Mouse (Mus musculus) neural tube, embryonic 13.5 days (tissue): ENCODE data around the gene Rab31. TPM values are rescaled to one million over a fixed set of nuclear protein-coding genes. Genes with fewer than 3 reads are reported as not detected.

Experiments used
- ATAC-seq: fragments of 200-750 bp; cut with Nextera tagmentation; 2 replicates; pipeline ENCODE4 v1.8.0; 2017; ENCODE audit warnings: low read depth, mild to moderate bottlenecking, moderate TSS enrichment, moderate library complexity
- H3K27ac ChIP-seq: fragments of 300-500 bp; sonication (generic); replicated peaks from 2 replicates; pipeline ENCODE4 v1.5.1; 2015; ENCODE audit warnings: moderate library complexity, mild to moderate bottlenecking, inconsistent platforms
- H3K27me3 ChIP-seq: fragments of 300-500 bp; sonication (generic); 2 replicates; pipeline ENCODE4 v1.6.1; 2015; ENCODE audit warnings: mild to moderate bottlenecking, inconsistent platforms
- H3K36me3 ChIP-seq: fragments of 300-500 bp; sonication (generic); 2 replicates; pipeline ENCODE4 v1.6.1; 2015; ENCODE audit warnings: mild to moderate bottlenecking, inconsistent platforms
- H3K4me1 ChIP-seq: fragments of 300-500 bp; sonication (generic); replicated peaks from 2 replicates; pipeline ENCODE4 v1.6.1; 2015; ENCODE audit warnings: inconsistent platforms
- H3K4me2 ChIP-seq: fragments of 300-500 bp; sonication (generic); 2 replicates; pipeline ENCODE4 v1.6.1; 2015; ENCODE audit warnings: inconsistent platforms, mild to moderate bottlenecking, moderate library complexity
- H3K4me3 ChIP-seq: fragments of 300-500 bp; sonication (generic); 2 replicates; pipeline ENCODE4 v1.5.1; 2015; ENCODE audit warnings: mild to moderate bottlenecking, inconsistent platforms
- H3K9ac ChIP-seq: fragments of 300-500 bp; sonication (generic); 2 replicates; pipeline ENCODE4 v1.6.1; 2015; ENCODE audit warnings: moderate library complexity, mild to moderate bottlenecking, inconsistent platforms
- H3K9me3 ChIP-seq: fragments of 300-500 bp; sonication (generic); 2 replicates; pipeline ENCODE4 v1.6.1; 2016; ENCODE audit warnings: inconsistent platforms
- WGBS: fragments of 180-500 bp; shearing (Covaris S2); methylation state at CpG from one replicate; pipeline ENCODE4 v1.1.7; 2015; 5-methylcytosine and 5-hydroxymethylcytosine counted together
- polyA plus RNA-seq: library from polyadenylated mRNA; unstranded; fragments of >200 nt; fragmentation: Nextera tagmentation; extraction: Ambion mirVana; gene quantifications from 2 replicates; pipeline ENCODE4 v1.2.1, GENCODE M21; 2015

Gene Rab31
- polyA plus RNA-seq, 1 experiment from 2014 or later, result 65.5 TPM

DNA sequence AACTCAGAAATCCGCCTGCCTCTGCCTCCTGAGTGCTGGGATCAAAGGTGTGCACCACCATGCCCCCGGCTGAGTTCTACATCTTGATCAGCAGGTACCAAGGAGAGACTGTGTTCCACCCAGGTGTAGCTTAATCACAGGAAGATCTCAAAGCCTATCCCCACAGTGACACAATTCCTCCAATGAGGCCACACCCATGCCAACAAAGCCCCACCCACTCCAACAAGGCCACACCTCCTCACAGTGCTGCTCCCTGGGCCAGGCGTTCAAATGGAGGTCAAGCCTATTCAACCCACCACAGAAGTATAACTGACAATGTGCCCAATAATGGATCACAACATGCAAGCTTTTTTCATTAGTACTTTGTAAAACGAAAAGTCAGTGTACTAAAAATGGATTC lies 4.9 kb upstream of the Rab31 start:
- Histone ChIP-seq H3K4me1 (peaks cover 15% of the 10 kb centered on the region; the same call in 1 of the 2 replicates), H3K27me3 (no peaks in the 10 kb centered on the region), H3K9ac (no peak overlapping the region), H3K4me3 (no peak overlapping the region), H3K9me3 (no peaks in the 10 kb centered on the region), H3K27ac (no peak overlapping the region), H3K4me2 (no peak overlapping the region), H3K36me3 (no peaks in the 10 kb centered on the region)
- WGBS, result 93% methylated on average over 4 of the region's 4 CpGs
- ATAC-seq, result no peak

DNA sequence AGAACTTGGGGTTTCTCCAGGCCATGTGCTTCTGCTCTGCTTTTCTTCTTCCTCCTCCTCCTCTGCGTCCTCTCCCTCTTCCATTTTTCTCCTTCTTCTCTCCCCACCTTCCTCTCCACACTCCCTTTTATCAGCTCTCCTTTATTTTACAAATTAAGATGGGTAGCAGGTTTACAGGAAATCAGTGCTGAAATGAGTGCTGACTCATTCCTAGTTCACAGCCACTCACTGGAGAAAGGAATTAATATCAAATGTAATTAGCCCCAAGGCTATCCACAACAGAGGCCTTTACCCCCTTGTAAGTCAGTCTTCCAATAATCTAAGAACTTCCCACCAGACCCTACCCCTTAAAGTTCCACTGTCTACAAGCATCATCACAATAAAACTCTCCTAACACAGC lies 3.7 kb upstream of the Rab31 start:
- no peak overlapping the region for H3K27ac ChIP-seq
- no peak for ATAC-seq

DNA sequence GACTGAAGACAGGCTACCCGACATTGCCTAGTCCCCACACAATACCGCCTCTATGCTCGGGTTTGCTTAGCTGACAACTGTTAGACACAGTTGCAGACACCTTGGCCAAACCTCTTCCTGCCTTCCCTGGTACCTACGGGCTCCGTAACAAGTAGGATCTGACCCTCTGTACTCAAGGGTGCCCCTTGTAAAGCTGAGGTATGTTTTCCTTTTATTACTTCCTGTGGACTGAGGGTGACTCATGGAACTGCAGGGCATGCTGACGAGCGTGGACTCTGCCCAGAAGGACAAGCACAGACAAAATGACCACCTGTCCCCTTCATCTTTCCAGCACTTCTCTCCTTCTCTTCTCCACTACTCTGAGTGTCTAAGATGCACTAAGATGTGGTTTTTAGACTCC lies 1.9 kb upstream of the Rab31 start:
- no peak for ATAC-seq
- Histone ChIP-seq H3K9ac (no peak overlapping the region), H3K4me2 (no peak overlapping the region), H3K36me3 (no peaks in the 10 kb centered on the region), H3K4me3 (no peak overlapping the region), H3K27ac (no peak overlapping the region), H3K27me3 (no peaks in the 10 kb centered on the region), H3K4me1 (peaks cover 33% of the 10 kb centered on the region), H3K9me3 (no peaks in the 10 kb centered on the region)
- 76% methylated on average over 7 of the region's 7 CpGs for WGBS

More for the DNA sequence above, 3.7 kb upstream of the Rab31 start:
- no peak overlapping the region for H3K9ac ChIP-seq
- H3K36me3 ChIP-seq, result no peaks in the 10 kb centered on the region
- H3K9me3 ChIP-seq, result no peaks in the 10 kb centered on the region
- no peaks in the 10 kb centered on the region for H3K27me3 ChIP-seq
- peaks cover 15% of the 10 kb centered on the region for H3K4me1 ChIP-seq
- 85% methylated on average over 1 of the region's 1 CpGs for WGBS
- no peak overlapping the region for H3K4me2 ChIP-seq
- H3K4me3 ChIP-seq, result no peak overlapping the region

DNA sequence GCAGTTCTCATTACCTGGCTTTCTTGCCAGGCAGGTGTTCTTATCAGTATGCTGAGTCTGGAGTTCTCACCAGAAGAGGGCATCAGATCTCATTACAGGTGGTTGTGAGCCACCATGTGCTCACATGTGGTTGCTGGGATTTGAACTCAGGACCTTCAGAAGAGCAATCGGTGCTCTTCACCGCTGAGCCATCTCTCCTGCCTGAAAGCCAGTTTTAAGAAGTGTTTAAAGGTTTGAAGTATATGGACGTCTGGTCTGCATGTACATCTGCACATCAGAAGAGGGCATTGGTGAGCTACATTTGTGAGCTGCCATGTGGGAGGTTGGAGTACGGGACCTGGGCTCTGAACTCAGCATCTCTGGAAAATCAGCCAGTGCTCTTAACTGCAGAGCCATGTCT lies 1.1 kb upstream of the Rab31 start:
- Histone ChIP-seq H3K27ac (no peak overlapping the region), H3K27me3 (no peaks in the 10 kb centered on the region), H3K4me1 (peaks cover 41% of the 10 kb centered on the region), H3K36me3 (no peaks in the 10 kb centered on the region), H3K4me3 (no peak overlapping the region), H3K4me2 (no peak overlapping the region), H3K9ac (no peak overlapping the region), H3K9me3 (no peaks in the 10 kb centered on the region)
- WGBS, result 64% methylated on average over 4 of the region's 4 CpGs
- ATAC-seq, result no peak

DNA sequence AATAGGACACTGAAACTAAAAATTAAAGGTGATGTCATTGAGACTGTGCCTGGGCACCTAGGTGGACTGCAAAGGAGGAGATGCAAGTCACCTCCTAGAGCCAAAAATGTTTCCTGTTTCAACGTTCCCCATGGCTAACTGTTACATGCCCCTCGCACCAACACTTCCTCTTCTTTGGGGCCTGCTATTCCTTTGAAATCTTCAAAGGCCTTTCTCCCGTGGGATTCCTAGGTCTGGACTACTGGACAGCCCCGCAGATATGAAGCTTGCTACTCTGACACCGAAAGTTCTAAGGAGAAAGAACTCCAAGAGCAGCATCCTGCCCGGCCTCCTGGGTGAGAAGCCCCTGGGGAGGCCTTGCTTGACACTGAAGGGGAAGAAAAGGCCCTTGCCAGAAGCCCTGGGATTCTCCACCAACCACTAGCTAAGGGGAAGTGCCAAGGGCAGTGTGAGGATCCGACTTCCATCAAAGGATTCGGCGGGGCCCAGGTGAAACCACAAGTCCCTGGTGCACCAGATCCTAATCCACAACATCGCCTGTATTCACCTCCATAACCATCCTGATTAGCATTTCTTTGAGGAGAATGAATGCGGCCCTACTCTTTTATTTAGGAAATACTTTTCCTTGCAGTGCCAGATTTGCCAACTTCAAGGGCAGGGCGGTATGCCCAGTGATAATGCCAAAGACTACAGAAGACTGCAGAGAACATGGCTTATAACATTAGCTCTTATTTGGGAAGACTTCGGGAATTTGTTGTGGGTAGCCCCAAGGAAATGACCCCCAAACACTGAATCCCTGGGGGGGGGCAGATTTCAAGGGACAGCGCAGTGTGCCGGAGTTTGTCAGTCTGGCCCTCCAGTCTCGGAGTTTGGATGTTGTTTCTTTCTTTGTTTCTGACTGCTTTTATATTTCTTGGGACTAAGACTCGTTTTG lies 1.3 kb downstream of the Rab31 start:
- no peak for ATAC-seq
- 20% methylated on average over 17 of the region's 17 CpGs for WGBS
- Histone ChIP-seq H3K9ac (peak overlapping the region; percentile 94), H3K27me3 (no peaks in the 10 kb centered on the region), H3K9me3 (no peaks in the 10 kb centered on the region), H3K4me2 (peak overlapping the region; percentile 79), H3K4me3 (peak overlapping the region; percentile 71), H3K4me1 (peaks cover 54% of the 10 kb centered on the region), H3K36me3 (no peaks in the 10 kb centered on the region), H3K27ac (no peak overlapping the region)

DNA sequence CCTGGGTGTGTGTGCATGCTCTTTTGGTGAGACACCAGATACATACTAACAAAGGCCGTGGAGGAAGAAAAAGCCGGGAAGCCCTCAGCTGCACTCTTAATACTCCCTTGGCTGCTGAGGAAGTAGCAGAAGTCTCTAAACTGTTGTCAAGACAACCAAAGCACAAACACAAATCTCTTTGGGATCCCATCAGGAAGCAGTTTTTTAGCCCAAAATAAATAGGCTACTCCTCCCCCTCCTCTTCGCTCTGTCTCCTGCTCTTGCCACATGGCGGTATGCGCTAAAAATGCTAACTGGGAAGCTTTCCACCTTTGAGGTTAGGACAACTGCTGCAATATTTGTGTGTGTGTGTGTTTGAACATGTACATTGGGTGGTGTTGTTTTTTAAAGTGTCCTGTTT lies 4.1 kb downstream of the Rab31 start:
- H3K27me3 ChIP-seq, result no peaks in the 10 kb centered on the region
- no peak for ATAC-seq
- no peak overlapping the region; the same call in 1 of the 2 replicates for H3K9ac ChIP-seq
- H3K9me3 ChIP-seq, result no peaks in the 10 kb centered on the region
- H3K27ac ChIP-seq, result peak overlapping the region; percentile 33
- 0 out of 2 replicates have a peak, but pooled peaks cover 5% of the 10 kb centered on the region for H3K36me3 ChIP-seq
- peak overlapping the region; percentile 24 for H3K4me2 ChIP-seq
- no peak overlapping the region for H3K4me3 ChIP-seq
- peaks cover 54% of the 10 kb centered on the region for H3K4me1 ChIP-seq
- 48% methylated on average over 5 of the region's 5 CpGs for WGBS

DNA sequence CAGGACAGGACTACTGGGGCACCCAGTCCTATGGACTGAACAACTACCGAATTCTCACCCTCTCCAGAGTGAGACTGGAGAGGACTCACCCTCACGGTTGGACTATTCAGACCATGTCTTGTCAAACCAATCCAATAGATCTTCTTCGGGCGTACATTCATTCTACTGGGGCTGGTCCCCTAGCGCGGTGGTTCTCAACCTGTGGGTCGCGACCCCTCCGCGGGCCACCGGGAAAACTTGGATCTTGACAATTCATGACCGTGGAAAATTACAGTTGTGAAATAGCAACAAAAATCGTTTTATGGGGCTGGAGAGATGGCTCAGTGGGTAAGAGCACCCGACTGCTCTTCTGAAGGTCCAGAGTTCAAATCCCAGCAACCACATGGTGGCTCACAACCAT lies 9.3 kb downstream of the Rab31 start:
- H3K27me3 ChIP-seq, result no peaks in the 10 kb centered on the region
- no peaks in the 10 kb centered on the region for H3K9me3 ChIP-seq
- H3K9ac ChIP-seq, result no peak overlapping the region
- H3K4me2 ChIP-seq, result no peak overlapping the region
- H3K4me3 ChIP-seq, result no peak overlapping the region
- H3K36me3 ChIP-seq, result peaks cover 25% of the 10 kb centered on the region
- WGBS, result 96% methylated on average over 14 of the region's 14 CpGs
- peaks cover 9% of the 10 kb centered on the region for H3K4me1 ChIP-seq
- no peak overlapping the region for H3K27ac ChIP-seq
- ATAC-seq, result no peak

DNA sequence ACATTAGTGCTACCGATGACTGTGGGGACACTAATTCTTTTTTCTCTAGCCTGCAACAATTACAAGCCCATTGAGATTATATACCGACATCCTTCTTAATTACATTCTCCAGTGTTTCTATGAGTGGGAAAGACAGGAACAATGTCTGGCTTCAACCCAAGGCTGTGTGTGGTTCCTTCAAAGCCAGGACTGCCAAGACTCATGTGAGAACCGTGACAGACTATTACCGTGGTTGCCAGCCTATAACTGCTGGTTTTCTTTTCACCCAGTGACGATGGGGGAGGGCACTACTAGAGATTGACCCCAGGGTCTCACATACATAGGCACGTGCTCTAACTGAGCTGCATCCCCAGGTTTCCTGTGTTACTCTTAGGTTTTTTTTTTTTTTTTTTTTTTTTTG lies 15.4 kb downstream of the Rab31 start:
- no peak overlapping the region for H3K4me2 ChIP-seq
- peaks cover 12% of the 10 kb centered on the region for H3K9me3 ChIP-seq
- H3K27ac ChIP-seq, result no peak overlapping the region
- no peaks in the 10 kb centered on the region for H3K27me3 ChIP-seq
- H3K9ac ChIP-seq, result no peak overlapping the region
- H3K4me3 ChIP-seq, result no peak overlapping the region
- peaks cover 30% of the 10 kb centered on the region for H3K36me3 ChIP-seq
- WGBS, result 56% methylated on average over 6 of the region's 6 CpGs
- peak; percentile 41 for ATAC-seq
- H3K4me1 ChIP-seq, result peaks cover 5% of the 10 kb centered on the region; the same call in 1 of the 2 replicates

DNA sequence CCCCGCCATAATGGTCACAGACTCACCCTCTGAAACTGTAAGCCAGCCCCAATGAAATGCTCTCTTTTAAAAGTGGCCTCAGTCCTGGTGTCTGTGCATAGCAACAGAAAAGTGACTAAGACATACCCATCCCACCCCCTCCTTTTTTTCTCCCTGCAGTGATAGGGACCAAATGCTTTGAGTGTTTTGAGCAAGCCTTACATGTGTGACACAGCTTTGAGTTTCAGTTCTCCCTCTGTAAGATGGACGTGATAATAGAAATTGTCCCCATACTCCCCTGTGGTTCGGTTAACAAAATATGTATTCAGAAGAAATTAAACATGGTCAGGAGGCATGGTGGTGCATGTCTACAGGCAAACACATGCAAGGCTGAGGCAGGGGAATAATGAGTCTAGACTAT lies 16.7 kb downstream of the Rab31 start:
- Histone ChIP-seq H3K9me3 (peaks cover 12% of the 10 kb centered on the region), H3K27me3 (no peaks in the 10 kb centered on the region), H3K4me3 (no peak overlapping the region), H3K27ac (no peak overlapping the region), H3K4me2 (no peak overlapping the region), H3K4me1 (peaks cover 5% of the 10 kb centered on the region; the same call in 1 of the 2 replicates), H3K36me3 (peaks cover 30% of the 10 kb centered on the region), H3K9ac (no peak overlapping the region)
- no peak for ATAC-seq
- 95% methylated on average over 3 of the region's 3 CpGs for WGBS

DNA sequence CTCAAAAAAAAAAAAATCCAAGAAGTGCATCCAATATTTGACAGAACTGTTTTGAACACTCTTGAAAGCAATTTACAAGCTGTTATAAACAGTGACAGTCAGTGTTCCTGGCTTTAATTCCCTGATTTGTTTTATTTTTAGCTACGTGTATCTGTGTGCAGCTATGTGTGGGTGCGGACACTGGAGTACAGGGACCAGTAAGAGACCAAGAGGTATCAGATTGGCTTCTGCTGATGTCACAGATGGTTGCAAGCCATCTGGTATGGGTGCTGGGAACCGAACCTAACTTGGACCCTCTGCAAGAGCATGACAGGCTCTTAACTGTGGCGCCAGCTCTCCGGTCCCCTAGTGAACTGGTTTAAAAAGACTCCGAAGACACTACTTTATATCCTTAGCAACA lies 19.4 kb downstream of the Rab31 start:
- no peak overlapping the region for H3K9ac ChIP-seq
- H3K36me3 ChIP-seq, result peaks cover 19% of the 10 kb centered on the region
- no peak overlapping the region for H3K27ac ChIP-seq
- no peak overlapping the region for H3K4me3 ChIP-seq
- no peaks in the 10 kb centered on the region for H3K27me3 ChIP-seq
- H3K4me2 ChIP-seq, result no peak overlapping the region
- H3K4me1 ChIP-seq, result peaks cover 5% of the 10 kb centered on the region; the same call in 1 of the 2 replicates
- WGBS, result 97% methylated on average over 6 of the region's 6 CpGs
- no peak for ATAC-seq
- H3K9me3 ChIP-seq, result peaks cover 12% of the 10 kb centered on the region

DNA sequence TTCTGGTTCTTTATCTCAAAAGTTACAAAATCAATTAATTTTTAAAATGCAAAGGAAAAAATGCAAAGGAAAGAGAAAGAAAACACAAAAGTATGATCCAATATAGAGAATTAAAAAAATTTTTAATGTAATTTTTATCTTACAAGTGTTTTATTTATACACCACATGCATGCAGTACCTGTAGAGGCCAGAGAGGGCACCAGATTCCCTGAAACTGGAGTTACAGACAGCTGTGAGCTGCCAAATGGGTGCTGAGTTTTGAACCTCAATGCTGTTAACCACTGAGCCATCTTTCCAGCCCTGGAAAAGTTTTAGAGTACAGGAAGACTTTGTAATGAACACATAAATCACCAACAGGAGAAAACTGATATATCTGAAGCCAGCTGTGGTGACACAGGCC lies 22.3 kb downstream of the Rab31 start:
- Histone ChIP-seq H3K4me1 (peaks cover 9% of the 10 kb centered on the region; the same call in 1 of the 2 replicates), H3K27ac (no peak overlapping the region), H3K4me2 (no peak overlapping the region), H3K4me3 (no peak overlapping the region), H3K9ac (no peak overlapping the region), H3K9me3 (peaks cover 12% of the 10 kb centered on the region), H3K36me3 (peaks cover 21% of the 10 kb centered on the region), H3K27me3 (no peaks in the 10 kb centered on the region)
- ATAC-seq, result no peak

DNA sequence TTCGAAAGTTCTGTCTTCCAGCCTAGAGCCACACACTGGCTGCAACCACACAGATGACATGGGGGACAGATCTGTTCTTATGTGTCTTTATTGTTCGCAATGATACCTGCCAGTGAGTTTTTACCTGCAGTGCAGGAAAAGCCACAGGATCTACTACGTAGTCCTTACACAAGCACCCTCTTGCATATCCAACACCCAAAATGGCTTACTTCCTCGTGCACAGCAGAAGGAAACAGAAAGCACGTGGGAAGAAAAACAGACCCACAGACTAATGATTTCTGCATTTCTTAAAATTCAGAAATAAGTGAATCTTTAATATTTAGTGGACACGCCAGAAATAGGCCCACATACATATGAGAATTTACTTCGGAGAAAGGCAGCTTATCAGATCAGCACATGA lies 22.7 kb downstream of the Rab31 start:
- Histone ChIP-seq H3K27me3 (no peaks in the 10 kb centered on the region), H3K4me2 (no peak overlapping the region), H3K36me3 (peaks cover 22% of the 10 kb centered on the region), H3K9me3 (peaks cover 12% of the 10 kb centered on the region), H3K27ac (no peak overlapping the region), H3K4me1 (peaks cover 9% of the 10 kb centered on the region; the same call in 1 of the 2 replicates), H3K4me3 (no peak overlapping the region), H3K9ac (no peak overlapping the region)
- WGBS, result 93% methylated on average over 7 of the region's 7 CpGs
- no peak for ATAC-seq
